Mouse (Mus musculus): Measurements from ENCODE around the gene Olfr1325.
"Not testable (repeated sequence)": the region's sequence is repeated elsewhere in the genome, so short reads cannot be mapped to it uniquely, and the experiment has no call there.

The Olfr1325 gene

GRCm38 (mm10) chrX:74592379-74592778, at the start of gene Olfr1325:
Gene Olfr1325, plus strand, starts transcription at chrX:74592679.
- no peak for DNase-seq

GRCm38 (mm10) chrX:74574788-74575187, 17.7 kb upstream of the Olfr1325 start, which contains the start of gene Olfr1326-ps1:
Gene Olfr1326-ps1, minus strand, starts transcription at chrX:74574888.
- no peak for DNase-seq

- DNase-seq: peak; percentile 33
Observed at GRCm38 (mm10) chrX:74645466-74646323, 53.2 kb downstream of the Olfr1325 start, which contains the start of gene Gm5640. Gene Gm5640, minus strand, starts transcription at chrX:74645635.

- DNase-seq: not testable (repeated sequence)
Observed at GRCm38 (mm10) chrX:74646393-74646792, 53.9 kb downstream of the Olfr1325 start.
